Mouse (Mus musculus): ENCODE data around the gene Cela2a.
A peak's percentile ranks its signal among the peaks of the same experiment; 100 is the strongest.
"Not testable (repeated sequence)": the region's sequence is repeated elsewhere in the genome, so short reads cannot be mapped to it uniquely, and the experiment has no call there.

The Cela2a gene

DNA sequence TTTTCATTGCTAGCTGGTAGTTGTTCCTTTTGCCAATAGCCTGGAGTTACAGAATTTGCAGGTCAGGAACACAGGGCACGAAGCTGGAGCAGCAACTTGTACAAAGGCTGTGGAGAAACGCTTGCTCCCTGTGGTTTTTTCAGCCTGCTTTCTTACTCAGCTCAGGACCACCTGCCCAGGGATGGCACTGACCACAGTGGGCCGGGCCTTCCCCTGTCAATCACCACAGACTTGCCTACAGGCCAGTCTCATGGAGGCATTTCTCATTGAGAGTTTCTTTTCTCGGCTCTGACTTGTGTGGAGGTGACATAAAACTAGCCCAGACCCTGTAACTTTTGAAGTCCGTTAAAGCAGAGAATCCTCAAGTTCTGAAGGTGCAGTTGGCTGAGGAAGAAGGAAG, 28.4 kb downstream of the Cela2a start:
- DNase-seq (ENCODE audit: low spot score in 2 of 2): no peak

DNA sequence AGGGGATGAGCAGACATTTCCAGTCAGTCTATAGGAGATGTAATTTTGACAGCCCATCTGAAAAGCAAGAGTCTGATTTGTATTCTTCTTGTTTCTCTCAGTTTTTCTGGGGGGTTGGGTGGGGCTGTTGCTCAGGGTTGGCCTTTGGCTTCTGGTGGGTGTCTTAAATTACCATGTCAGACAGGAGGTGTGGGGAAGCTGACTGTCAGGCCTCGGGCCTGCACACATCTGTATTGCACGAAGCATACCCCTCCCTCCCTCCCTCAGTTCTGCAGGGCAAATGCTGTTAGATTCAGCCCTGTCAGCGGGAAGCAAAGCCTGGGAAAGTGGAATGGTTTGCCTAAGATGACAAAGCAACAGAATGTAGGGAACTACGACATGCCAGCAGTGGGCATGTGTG, 29.0 kb downstream of the Cela2a start:
- no peak for DNase-seq (ENCODE audit: low spot score in 2 of 2)

DNA sequence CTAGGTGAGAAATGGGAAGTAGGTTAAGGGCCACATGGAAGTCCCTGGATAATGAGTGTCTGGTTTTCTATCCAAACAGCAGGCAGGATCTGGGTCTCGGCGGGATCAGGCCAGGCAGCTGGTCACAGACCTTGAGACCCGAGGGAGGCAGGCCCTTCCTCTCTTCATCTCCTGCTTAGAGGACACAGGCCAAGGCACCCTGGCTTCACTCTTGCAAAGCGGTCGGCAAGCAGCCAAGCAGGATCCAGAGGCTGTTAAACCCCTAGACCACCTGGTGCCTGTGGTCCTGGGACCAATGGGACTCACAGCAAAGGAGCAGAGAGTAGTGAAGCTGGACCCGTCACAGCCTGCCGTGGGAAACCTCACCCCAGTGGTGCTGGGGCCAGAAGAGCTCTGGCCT, 29.6 kb downstream of the Cela2a start:
- DNase-seq (ENCODE audit: low spot score in 2 of 2): no peak

DNA sequence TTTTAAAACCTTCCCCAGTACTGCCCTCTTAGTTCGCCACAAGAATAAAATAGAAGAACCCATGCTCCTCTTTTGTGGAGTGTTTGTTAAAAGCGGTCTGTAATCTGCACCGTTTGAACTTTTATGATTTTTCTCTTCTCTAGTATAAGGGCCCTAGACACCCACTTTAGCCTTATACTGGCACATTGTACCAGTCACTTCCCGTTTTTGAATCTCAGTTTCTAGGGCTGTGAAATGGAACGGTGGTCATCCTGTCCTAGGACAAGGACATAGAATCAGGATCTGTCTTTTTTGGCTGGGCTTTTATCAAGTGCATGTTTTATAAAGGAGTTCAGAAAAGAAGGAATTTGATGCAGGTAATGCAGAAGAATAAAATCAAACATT, 31.8 kb downstream of the Cela2a start:
- no peak for DNase-seq (ENCODE audit: low spot score in 2 of 2)

DNA sequence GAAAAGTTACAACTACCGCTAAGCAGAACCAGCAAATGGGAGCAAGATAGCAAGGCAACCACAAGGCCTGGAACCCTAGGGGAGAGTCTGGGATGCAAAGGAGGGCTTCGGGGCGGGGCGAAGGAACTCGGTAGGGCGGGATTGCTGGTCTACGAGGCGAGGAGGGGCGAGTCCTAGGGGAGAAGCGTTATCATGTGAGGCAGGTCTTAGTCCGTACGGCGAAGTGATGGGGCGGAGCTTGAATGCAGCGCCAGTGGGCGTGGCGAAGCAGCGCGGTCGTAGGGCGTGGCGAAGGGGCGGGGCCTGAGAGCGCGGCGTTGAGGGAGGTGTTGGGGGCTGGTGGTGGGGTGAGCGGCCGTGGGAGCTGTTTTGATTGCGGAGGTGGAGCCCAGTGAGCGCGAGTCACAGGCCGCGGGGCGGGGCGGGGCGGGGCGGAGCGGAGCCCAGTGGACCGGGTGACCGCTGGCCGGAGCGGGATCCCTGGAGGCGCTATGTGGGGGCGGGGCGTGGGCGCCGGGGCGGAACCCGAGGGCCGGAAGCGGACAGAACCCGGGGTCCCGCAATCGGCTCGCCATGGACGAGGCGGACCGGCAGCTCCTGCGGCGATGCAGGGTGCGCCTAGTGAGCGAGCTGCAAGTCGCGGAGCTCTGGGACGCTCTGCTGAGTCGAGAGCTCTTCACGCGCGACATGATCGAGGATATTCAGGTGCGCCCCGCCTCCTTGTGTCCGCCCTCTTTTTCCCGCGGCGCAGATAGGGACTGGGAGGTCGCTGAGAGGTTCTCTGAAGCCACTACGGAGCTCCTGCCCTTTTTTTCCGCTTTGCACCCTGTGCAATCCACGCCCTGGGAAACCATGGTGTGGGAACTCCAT, 32.4 kb downstream of the Cela2a start, which contains the start of gene Casp9:
TSS of gene Casp9 (plus strand) at position 331 of the 870 bp plus-strand sequence.
- DNase-seq (ENCODE audit: low spot score in 2 of 2): peak; percentile 97

DNA sequence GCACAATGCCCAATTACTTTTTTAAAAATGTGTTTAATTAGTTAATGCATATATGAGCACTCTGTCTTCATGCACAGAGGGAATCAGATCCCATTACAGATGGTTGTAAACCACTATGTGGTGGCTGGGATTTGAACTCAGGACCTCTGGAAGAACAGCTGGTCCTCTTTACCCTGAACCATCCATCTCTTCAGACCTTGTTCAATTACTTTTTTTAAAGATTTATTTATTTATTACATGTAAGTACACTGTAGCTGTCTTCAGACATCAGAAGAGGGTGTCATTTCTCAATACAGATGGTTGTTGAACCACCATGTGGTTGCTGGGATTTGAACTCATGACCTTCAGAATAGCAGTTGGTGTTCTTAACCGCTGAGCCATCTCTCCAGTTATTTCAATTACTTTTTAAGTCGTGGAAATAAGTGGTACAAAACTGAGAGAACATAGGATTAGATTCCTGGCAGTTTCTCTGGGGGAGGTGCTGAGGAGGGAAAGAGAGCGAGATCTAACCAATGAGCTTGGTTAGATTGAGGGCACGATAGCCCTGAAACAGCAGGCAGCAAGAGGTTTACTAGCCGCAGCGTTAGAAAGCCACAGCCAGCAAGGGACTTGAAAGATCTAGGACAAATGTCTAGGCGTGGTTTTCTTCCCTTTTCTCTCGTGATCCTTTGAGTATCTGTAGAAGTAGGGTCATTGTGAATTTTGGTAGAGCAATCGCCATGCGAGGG, 33.2 kb downstream of the Cela2a start:
- no peak for DNase-seq (ENCODE audit: low spot score in 2 of 2)

DNA sequence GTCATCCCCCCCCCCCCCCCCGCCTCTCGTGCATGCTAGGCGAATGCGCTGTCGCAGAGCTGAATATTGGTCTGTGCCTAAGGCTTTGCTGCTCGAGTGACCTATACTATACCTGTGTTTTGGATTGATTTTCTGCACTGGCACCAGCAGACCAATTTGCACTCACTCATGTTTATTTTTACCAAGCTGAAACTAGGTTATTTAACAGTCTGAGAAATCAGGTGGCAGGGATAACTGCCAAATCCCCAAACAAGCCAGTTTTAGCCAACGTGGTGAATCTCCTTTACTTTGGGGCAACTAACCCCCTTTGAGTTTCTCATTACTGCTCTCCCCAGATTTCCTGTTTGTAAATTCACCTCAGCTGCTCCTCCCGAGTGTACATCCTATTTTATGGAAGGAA, 34.0 kb downstream of the Cela2a start:
- no peak for DNase-seq (ENCODE audit: low spot score in 2 of 2)

DNA sequence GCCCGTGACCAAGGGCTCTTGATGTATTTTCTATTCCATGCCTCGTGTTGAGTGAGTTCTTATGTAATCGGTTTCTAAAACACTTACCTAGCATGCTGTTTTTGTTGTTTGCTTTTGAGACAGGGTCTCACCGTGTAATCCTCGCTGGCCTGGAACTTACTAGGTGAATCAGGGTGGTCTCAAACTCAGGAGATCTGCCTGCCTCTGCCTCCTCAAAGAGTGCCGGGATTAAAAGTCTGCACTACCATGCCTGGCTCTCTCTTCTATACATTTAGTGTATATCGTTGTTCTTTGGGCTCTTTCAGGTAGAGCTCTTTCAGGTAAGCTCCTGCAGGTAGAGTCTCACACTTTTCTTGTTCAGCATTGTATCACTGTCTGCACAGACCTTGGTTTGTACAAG, 34.5 kb downstream of the Cela2a start:
- no peak for DNase-seq (ENCODE audit: low spot score in 2 of 2)

DNA sequence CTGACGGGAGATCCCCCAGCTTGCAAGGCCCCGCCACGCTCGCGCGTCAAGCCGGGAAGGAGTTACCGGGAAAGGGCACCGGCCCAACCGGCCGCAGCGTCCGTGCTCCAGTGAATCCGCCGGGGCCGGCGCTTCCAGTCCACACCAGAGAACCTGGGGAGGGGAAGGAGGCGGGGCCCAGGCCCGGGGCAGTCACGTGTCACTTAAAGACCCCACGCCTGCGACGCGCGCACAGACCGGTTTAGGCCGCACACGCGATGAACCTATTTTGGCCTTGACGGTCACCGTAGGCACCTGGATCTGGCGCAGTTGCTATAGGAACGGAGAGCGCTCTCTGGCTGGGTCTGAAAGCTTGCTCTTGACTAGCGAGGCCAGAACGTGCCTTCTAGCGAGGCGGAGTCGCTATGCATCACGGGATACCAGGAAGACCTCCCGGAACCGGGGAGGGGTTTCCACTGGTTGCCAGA, 35.4 kb downstream of the Cela2a start, which contains the start of gene Dnajc16:
TSS of gene Dnajc16 (minus strand) at position 408 of the 467 bp plus-strand sequence.
- peak; percentile 93 to 95 for DNase-seq (ENCODE audit: low spot score in 2 of 2)

DNA sequence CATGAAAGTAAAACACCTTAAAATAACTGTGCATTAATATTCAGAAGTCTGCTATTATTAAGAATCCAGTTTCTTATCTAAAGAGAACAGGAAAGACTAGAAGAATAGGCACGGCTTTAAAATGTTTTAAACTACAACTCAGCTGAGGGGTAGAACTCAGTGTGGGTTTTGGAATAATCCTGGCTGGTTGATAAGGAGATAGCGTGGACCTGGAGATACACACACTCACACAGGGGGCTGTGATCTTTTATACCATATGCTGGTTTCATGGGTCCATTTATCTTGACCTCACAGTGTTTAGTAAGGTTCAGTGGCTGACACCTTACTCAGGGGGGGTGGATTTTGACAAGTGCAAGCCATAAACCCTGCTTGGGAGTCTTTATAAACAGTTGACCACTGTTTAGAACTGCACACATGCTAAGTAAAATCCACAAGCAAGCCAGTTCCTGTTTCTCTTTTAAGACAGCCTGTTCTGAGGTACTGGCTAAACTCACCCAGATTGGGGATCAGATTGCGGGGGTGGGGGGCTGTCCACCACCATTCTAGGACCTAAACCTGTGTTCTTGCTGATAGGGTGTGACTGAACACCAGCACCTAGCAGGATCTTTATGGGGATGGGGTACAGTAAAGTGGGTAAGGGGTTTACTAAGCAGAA, 36.3 kb downstream of the Cela2a start:
- peak in 1 of 2 experiments; percentile 6 for DNase-seq (ENCODE audit: low spot score in 2 of 2)

DNA sequence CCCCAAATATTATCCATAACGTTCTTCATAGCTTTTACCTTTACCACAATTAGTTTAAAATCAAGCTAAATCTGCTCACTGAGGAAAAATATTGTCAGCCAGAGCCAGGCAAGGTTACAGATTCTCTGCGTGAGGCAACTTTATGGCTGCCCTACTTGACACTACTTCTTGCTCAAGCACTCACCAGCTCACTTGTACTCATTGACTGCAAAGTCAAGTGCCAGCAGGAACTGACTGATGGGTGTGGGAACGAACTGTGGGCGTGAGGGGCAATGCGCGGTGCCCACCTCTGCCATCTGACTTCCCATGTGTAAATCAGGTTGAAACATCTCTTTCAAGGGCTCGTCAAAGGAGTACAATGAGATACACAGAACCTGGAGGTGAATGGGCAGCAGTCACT, 38.5 kb downstream of the Cela2a start:
- no peak for DNase-seq (ENCODE audit: low spot score in 2 of 2)

DNA sequence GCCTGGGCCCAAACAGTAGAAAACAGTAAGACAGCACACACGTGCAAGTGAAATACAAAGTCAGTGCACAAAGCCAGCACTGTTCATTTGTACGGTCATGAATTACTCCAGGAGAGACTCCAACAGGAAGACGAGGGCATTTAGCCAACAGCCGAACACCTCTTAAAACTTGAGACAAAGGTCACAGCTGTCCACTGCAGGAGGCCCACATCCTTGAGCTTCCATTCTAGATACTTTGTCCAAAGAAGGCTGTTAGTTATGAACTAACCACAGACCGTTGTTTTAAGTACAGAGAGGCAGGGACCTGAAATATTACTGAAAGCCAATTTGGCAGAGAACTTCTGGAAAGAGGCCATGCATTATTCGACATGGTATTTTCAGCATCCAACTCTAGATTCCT, 38.9 kb downstream of the Cela2a start:
- no peak for DNase-seq (ENCODE audit: low spot score in 2 of 2)

DNA sequence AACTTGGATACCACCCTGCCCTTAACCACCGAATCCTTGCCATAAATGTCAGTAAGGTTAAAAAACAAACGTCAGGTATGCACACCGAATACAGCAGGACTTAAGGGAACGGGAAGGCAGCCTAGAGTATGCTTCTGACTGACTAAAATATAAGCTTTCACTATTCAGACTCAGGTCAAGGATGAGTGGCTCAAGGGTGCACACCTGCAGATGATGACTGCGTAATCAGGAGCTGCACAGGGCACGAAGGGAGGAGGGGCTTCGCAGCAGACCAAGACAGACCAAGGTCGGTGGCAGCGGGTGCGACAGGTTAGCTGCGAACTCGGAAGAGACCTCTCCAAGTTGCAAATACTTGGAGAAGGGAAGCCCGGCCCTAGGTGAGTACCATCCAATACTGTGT, 39.8 kb downstream of the Cela2a start:
- no peak for DNase-seq (ENCODE audit: low spot score in 2 of 2)

DNA sequence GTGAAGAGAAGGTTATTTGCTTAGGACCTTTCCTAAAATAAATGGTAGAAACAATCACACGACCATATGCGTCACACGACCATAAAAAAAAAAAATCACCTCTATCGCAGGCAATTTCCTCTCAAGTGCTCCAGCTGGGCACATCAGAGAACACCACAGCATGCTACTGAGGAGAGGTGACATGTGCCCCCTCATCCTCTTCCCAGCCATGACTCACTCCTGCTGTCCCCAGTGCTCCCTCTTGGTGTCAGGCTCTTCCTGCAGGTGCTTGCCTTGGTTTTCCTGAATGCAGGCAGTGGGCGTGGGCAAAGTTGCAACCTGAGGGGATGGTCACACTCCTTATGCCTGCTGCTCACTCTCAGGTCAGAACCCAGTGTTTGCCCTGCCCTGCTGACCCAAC, 41.1 kb downstream of the Cela2a start:
- DNase-seq (ENCODE audit: low spot score in 2 of 2): no peak

DNA sequence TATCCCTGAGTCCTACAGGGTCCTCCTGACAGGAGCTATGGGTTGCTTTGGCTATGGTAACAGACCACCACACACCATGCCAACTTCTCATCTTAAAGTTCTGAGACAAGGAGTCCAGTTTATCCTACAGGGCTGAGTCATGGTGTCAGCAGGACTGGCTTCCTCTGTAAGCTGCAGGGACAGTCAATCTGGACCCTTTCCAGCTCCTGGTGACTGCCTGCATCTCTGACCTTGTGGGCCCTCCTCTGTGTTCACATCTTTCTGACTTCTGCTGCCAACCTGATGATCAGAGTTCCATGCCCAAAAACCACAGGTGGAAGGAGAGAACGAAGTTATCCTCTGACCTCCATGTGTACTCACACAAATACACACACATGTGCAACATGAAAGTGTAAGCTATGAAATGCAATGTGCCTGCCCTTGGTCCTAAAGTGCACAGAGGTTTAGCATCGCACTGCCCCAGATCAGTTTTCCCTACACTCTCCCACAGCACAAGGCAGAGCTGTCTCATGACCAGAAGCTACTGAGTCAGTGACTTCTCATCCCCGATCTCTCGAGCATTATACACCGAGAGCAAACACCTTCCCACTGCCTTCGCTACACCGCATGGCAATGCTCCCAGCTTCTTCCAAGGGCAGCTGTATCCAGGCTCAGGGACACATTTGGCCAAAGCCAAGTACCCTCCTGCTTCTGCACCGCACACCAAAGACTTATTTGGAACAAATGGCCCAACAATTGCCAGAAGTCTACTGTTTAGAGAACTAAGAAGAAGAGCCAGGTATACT, 44.6 kb downstream of the Cela2a start:
- no peak for DNase-seq (ENCODE audit: low spot score in 2 of 2)

DNA sequence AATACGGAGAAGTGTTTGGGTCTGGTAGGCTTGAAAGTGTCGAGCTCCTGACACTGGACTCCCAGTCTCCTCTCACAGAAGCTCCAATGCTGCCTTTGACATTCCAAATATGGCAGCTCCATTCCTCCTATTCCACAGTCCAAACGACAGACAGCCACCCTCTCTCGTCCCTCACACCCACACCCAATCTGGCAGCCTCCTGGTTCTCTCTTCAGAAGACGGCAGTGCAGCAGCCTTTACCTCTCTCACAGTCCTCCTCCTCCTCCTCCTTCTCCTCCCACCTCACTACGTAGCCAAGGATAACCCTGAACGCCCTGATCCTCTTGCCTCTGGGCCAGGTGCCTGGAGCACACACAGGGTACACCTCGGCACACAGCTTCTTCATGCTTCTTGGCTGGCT, 46.1 kb downstream of the Cela2a start:
- DNase-seq (ENCODE audit: low spot score in 2 of 2): no peak

DNA sequence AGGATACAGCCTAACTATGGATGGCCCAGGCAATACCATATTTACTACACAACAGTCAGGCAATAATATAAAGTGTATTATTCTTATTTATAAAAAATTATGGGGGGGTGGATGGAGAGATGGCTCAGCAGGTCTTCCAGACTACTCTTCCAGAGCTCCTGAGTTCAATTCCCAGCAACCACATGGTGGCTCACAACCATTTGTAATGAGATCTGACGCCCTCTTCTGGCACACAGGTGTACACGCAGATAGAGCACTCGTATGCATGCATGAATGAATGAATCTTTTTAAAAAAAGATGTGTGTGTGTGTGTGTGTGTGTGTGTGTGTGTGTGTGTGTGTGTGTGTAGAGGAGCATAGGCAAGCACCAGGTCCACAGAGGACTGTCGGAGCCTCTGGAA, 52.9 kb downstream of the Cela2a start:
- not testable (repeated sequence) for DNase-seq (ENCODE audit: low spot score in 2 of 2)

DNA sequence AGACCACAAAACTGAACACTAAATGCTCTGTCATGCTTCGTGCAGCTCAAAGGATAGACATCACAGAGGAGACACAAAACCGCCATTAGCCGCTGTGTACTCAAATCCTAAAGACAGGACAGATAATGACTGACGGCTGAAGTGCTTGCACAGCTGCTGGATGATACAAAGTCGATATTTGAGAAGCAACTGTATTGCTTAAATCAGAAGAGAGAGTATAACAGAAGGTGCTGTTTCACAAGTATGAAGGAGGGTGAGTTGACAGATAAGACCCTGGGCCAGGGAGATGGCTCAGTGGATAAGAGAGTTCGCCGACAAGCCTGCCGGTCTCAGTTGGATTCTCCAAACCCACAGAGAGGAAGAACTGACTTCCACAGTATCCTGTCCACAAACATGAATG, 54.1 kb downstream of the Cela2a start:
- DNase-seq (ENCODE audit: low spot score in 2 of 2): no peak

DNA sequence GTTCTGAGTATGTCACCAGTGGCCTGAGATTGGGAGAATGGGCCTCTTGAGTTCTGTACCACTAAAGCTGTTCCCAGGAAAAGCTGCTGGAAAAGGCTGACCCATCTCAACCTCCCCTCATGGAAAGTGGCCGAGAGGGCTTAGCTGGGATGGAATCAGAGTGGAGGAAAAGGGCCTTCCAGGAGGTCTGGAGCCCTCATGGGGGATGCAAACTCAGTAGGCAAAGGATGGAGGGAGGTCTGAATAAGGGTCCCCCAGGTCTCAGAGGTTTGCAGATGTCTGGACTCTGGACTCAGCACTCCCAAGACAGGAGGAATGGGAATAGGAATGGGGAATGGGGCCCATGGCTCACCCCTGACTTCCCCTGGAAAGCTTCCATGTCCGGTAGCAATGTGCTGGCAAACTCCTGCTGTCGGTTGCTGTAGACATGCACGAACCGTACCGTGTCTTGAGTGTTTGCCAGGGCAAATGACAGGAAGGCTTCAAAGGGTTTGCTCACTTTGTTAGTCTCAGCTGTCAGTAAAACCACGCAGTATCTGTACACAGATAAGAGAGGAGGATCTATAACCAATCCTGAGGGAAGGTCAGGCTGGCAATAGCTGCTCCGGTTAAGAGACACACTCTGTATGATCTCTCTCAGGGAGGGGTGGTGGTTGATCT, 56.3 kb downstream of the Cela2a start:
- no peak for DNase-seq (ENCODE audit: low spot score in 2 of 2)

DNA sequence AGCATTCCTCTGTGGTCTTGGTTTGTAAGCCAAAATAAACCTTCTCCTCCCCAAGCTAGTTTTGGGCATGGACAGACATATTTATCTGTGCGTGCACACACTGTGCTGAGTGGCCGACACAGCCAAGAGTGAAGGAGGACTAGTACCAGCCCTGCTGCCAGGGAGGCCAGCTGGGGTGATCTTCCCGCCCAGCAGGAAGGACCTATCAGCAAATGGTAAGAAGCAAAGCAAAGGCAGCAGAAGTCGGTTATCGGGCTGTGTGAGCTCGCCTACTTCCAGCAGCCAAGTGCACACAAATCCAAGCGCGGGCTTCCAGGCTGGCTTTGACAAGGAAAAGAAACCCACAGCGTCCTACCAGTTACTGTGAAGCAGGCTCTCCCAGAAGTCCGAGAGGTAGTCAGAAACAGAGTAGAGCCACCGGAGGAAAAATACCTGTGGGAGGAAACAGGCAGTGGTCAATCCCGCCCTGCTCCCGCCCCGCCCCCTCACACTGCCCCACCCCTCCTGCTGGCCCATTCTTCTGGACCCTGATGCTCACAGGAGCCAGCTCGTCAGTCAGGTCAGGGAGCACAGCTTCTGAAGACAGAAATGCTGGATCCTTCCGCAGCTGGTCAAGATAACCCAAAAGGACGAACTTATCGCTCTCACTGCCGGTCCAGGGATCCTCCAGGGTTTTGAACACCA, 58.5 kb downstream of the Cela2a start:
- DNase-seq (ENCODE audit: low spot score in 2 of 2): no peak
